Mouse (Mus musculus) embryonic facial prominence, embryonic 12.5 days (tissue): ENCODE data around the gene Cacna1c. TPM values are rescaled to one million over a fixed set of nuclear protein-coding genes. Genes with fewer than 3 reads are reported as not detected.

Experiments
- ATAC-seq: fragments of 200-750 bp; cut with Nextera tagmentation; 2 replicates; pipeline ENCODE4 v1.8.0; 2017; ENCODE audit not compliant: insufficient number of reproducible peaks, insufficient read depth, low FRiP score, low TSS enrichment
- H3K27ac ChIP-seq: fragments of 300-500 bp; sonication (generic); 2 replicates; pipeline ENCODE4 v1.5.1; 2016; ENCODE audit warnings: mild to moderate bottlenecking
- H3K27me3 ChIP-seq: fragments of 300-500 bp; sonication (generic); 2 replicates; pipeline ENCODE4 v1.6.1; 2016; ENCODE audit warnings: mild to moderate bottlenecking, moderate library complexity
- H3K36me3 ChIP-seq: fragments of 300-500 bp; sonication (generic); 2 replicates; pipeline ENCODE4 v1.6.1; 2016; ENCODE audit warnings: mild to moderate bottlenecking
- H3K4me1 ChIP-seq: fragments of 300-500 bp; sonication (generic); 2 replicates; pipeline ENCODE4 v1.6.1; 2016
- H3K4me2 ChIP-seq: fragments of 300-500 bp; sonication (generic); replicated peaks from 2 replicates; pipeline ENCODE4 v1.6.1; 2016; ENCODE audit warnings: mild to moderate bottlenecking, moderate library complexity
- H3K4me3 ChIP-seq: fragments of 300-500 bp; sonication (generic); 2 replicates; pipeline ENCODE4 v1.5.1; 2016; ENCODE audit warnings: mild to moderate bottlenecking
- H3K9ac ChIP-seq: fragments of 300-500 bp; sonication (generic); 2 replicates; pipeline ENCODE4 v1.6.1; 2016; ENCODE audit warnings: mild to moderate bottlenecking, moderate library complexity
- H3K9me3 ChIP-seq: fragments of 300-500 bp; sonication (generic); 2 replicates; pipeline ENCODE4 v1.6.1; 2016; ENCODE audit warnings: mild to moderate bottlenecking, moderate library complexity
- WGBS: fragments of 180-500 bp; shearing (Covaris S2); methylation state at CpG from one replicate; pipeline ENCODE4 v1.1.7; 2016; 5-methylcytosine and 5-hydroxymethylcytosine counted together
- polyA plus RNA-seq: library from polyadenylated mRNA; unstranded; fragments of >200 nt; fragmentation: Nextera tagmentation; extraction: Ambion mirVana; gene quantifications from 2 replicates; pipeline ENCODE4 v1.2.1, GENCODE M21; 2016

The Cacna1c gene
- polyA plus RNA-seq, 1 experiment from 2014 or later = 10.2 TPM

GRCm38 (mm10) chr6:118802286-118802685, 393.9 kb downstream of the Cacna1c start:
- Histone ChIP-seq H3K9ac (no peak overlapping the region), H3K4me1 (no peaks in the 10 kb centered on the region), H3K27me3 (no peaks in the 10 kb centered on the region), H3K4me3 (no peak overlapping the region), H3K36me3 (no peaks in the 10 kb centered on the region), H3K9me3 (no peaks in the 10 kb centered on the region), H3K27ac (no peak overlapping the region), H3K4me2 (no peak overlapping the region)
- WGBS = 71% methylated on average over 11 of the region's 11 CpGs
- no peak for ATAC-seq

- no peak for ATAC-seq
- no peak overlapping the region for H3K27ac ChIP-seq
- no peak overlapping the region for H3K4me3 ChIP-seq
- no peaks in the 10 kb centered on the region for H3K9me3 ChIP-seq
- H3K27me3 ChIP-seq = no peaks in the 10 kb centered on the region
- H3K36me3 ChIP-seq = no peaks in the 10 kb centered on the region
- 85% methylated on average over 4 of the region's 4 CpGs for WGBS
- peaks cover 7% of the 10 kb centered on the region for H3K4me1 ChIP-seq
- no peak overlapping the region for H3K4me2 ChIP-seq
- H3K9ac ChIP-seq = no peak overlapping the region
These were observed 399.8 kb downstream of the Cacna1c start for GRCm38 (mm10) chr6:118796393-118796792.

GRCm38 (mm10) chr6:118795716-118796115, 400.5 kb downstream of the Cacna1c start:
- Histone ChIP-seq H3K9ac (no peak overlapping the region), H3K4me2 (no peak overlapping the region), H3K4me3 (no peak overlapping the region), H3K27ac (no peak overlapping the region), H3K4me1 (peaks cover 7% of the 10 kb centered on the region), H3K36me3 (no peaks in the 10 kb centered on the region), H3K27me3 (no peaks in the 10 kb centered on the region), H3K9me3 (no peaks in the 10 kb centered on the region)
- no peak for ATAC-seq

- H3K4me2 ChIP-seq = no peak overlapping the region; the same call in 1 of the 2 replicates
- H3K27ac ChIP-seq = peak overlapping the region; percentile 69
- 26% methylated on average over 5 of the region's 5 CpGs for WGBS
These were observed 404.3 kb downstream of the Cacna1c start for GRCm38 (mm10) chr6:118791921-118792368.

GRCm38 (mm10) chr6:118787933-118788332, 408.3 kb downstream of the Cacna1c start:
- whole genome bisulfite sequencing = 82% methylated on average over 3 of the region's 3 CpGs
- ATAC-seq = no peak
- no peak overlapping the region for H3K4me2 ChIP-seq
- no peak overlapping the region for H3K4me3 ChIP-seq
- H3K9me3 ChIP-seq = no peaks in the 10 kb centered on the region
- H3K36me3 ChIP-seq = no peaks in the 10 kb centered on the region
- peaks cover 7% of the 10 kb centered on the region for H3K4me1 ChIP-seq
- H3K27me3 ChIP-seq = no peaks in the 10 kb centered on the region
- no peak overlapping the region for H3K9ac ChIP-seq
- no peak overlapping the region for H3K27ac ChIP-seq

More at GRCm38 (mm10) chr6:118791921-118792368, 404.3 kb downstream of the Cacna1c start:
- H3K27me3 ChIP-seq = no peaks in the 10 kb centered on the region
- peaks cover 7% of the 10 kb centered on the region for H3K4me1 ChIP-seq
- no peak overlapping the region for H3K4me3 ChIP-seq
- no peaks in the 10 kb centered on the region for H3K9me3 ChIP-seq
- no peak for ATAC-seq
- H3K36me3 ChIP-seq = no peaks in the 10 kb centered on the region
- H3K9ac ChIP-seq = no peak overlapping the region

GRCm38 (mm10) chr6:118780280-118780679, 415.9 kb downstream of the Cacna1c start:
- no peak for ATAC-seq
- H3K9me3 ChIP-seq = 0 out of 2 replicates have a peak, but pooled peaks cover under 1% of the 10 kb centered on the region
- H3K4me1 ChIP-seq = peaks cover 5% of the 10 kb centered on the region; the same call in 1 of the 2 replicates
- H3K4me3 ChIP-seq = no peak overlapping the region
- no peak overlapping the region for H3K9ac ChIP-seq
- no peak overlapping the region for H3K27ac ChIP-seq
- H3K4me2 ChIP-seq = no peak overlapping the region
- no peaks in the 10 kb centered on the region for H3K27me3 ChIP-seq
- peaks cover 3% of the 10 kb centered on the region; the same call in 1 of the 2 replicates for H3K36me3 ChIP-seq
- WGBS = 84% methylated on average over 7 of the region's 7 CpGs

- H3K27me3 ChIP-seq = no peaks in the 10 kb centered on the region
- peaks cover 10% of the 10 kb centered on the region for H3K36me3 ChIP-seq
- H3K4me1 ChIP-seq = peaks cover 5% of the 10 kb centered on the region; the same call in 1 of the 2 replicates
- no peak for ATAC-seq
- no peak overlapping the region for H3K27ac ChIP-seq
- H3K9me3 ChIP-seq = peaks cover 7% of the 10 kb centered on the region; the same call in 1 of the 2 replicates
- H3K4me2 ChIP-seq = no peak overlapping the region
- H3K4me3 ChIP-seq = no peak overlapping the region
- WGBS = 82% methylated on average over 8 of the region's 8 CpGs
- H3K9ac ChIP-seq = no peak overlapping the region
These were observed 417.0 kb downstream of the Cacna1c start for GRCm38 (mm10) chr6:118779201-118779600.

GRCm38 (mm10) chr6:118777457-118777856, 418.8 kb downstream of the Cacna1c start:
- WGBS = 66% methylated on average over 8 of the region's 8 CpGs
- no peak overlapping the region for H3K4me2 ChIP-seq

GRCm38 (mm10) chr6:118776459-118776858, 419.8 kb downstream of the Cacna1c start:
- Histone ChIP-seq H3K4me2 (no peak overlapping the region), H3K36me3 (peaks cover 13% of the 10 kb centered on the region), H3K9me3 (peaks cover 7% of the 10 kb centered on the region; the same call in 1 of the 2 replicates), H3K4me3 (no peak overlapping the region), H3K27me3 (no peaks in the 10 kb centered on the region), H3K27ac (no peak overlapping the region), H3K9ac (no peak overlapping the region), H3K4me1 (peaks cover 5% of the 10 kb centered on the region; the same call in 1 of the 2 replicates)
- WGBS = 81% methylated on average over 9 of the region's 9 CpGs
- no peak for ATAC-seq

More at GRCm38 (mm10) chr6:118777457-118777856, 418.8 kb downstream of the Cacna1c start:
- H3K9me3 ChIP-seq = peaks cover 7% of the 10 kb centered on the region; the same call in 1 of the 2 replicates
- H3K36me3 ChIP-seq = peaks cover 13% of the 10 kb centered on the region
- H3K4me1 ChIP-seq = peaks cover 5% of the 10 kb centered on the region; the same call in 1 of the 2 replicates
- no peak overlapping the region for H3K9ac ChIP-seq
- no peak overlapping the region for H3K27ac ChIP-seq
- no peak overlapping the region for H3K4me3 ChIP-seq
- no peaks in the 10 kb centered on the region for H3K27me3 ChIP-seq
- ATAC-seq = 0 out of 2 replicates have a peak, but pooled peaks have one; percentile 22

GRCm38 (mm10) chr6:118772581-118772980, 423.6 kb downstream of the Cacna1c start:
- Histone ChIP-seq H3K9me3 (peaks cover 7% of the 10 kb centered on the region; the same call in 1 of the 2 replicates), H3K4me1 (no peaks in the 10 kb centered on the region), H3K4me2 (no peak overlapping the region), H3K4me3 (no peak overlapping the region), H3K27me3 (no peaks in the 10 kb centered on the region), H3K27ac (no peak overlapping the region), H3K9ac (no peak overlapping the region), H3K36me3 (peaks cover 13% of the 10 kb centered on the region)
- 94% methylated on average over 6 of the region's 6 CpGs for WGBS
- no peak for ATAC-seq

GRCm38 (mm10) chr6:118771121-118771520, 425.1 kb downstream of the Cacna1c start:
- H3K36me3 ChIP-seq = peaks cover 13% of the 10 kb centered on the region
- WGBS = 83% methylated on average over 4 of the region's 4 CpGs
- no peak for ATAC-seq
- no peak overlapping the region for H3K27ac ChIP-seq
- no peak overlapping the region for H3K4me3 ChIP-seq
- H3K9me3 ChIP-seq = peaks cover 7% of the 10 kb centered on the region; the same call in 1 of the 2 replicates
- H3K4me1 ChIP-seq = no peaks in the 10 kb centered on the region
- no peak overlapping the region for H3K4me2 ChIP-seq
- H3K9ac ChIP-seq = no peak overlapping the region
- no peaks in the 10 kb centered on the region for H3K27me3 ChIP-seq

- H3K27ac ChIP-seq = no peak overlapping the region
- H3K9ac ChIP-seq = no peak overlapping the region
- 89% methylated on average over 6 of the region's 6 CpGs for WGBS
- H3K4me3 ChIP-seq = no peak overlapping the region
- no peaks in the 10 kb centered on the region for H3K4me1 ChIP-seq
- peaks cover 12% of the 10 kb centered on the region for H3K36me3 ChIP-seq
- ATAC-seq = no peak
- H3K9me3 ChIP-seq = peaks cover 7% of the 10 kb centered on the region; the same call in 1 of the 2 replicates
- H3K27me3 ChIP-seq = no peaks in the 10 kb centered on the region
- no peak overlapping the region for H3K4me2 ChIP-seq
These were observed 425.8 kb downstream of the Cacna1c start for GRCm38 (mm10) chr6:118770396-118770795.
